Mouse (Mus musculus) lung, postnatal 36 days (tissue): ENCODE data around the gene Snx8.
"Not testable (repeated sequence)": the region's sequence is repeated elsewhere in the genome, so short reads cannot be mapped to it uniquely, and the experiment has no call there.

Source experiments
- DNase-seq: peaks from one replicate; pipeline ENCODE4 v3.0.0; 2022; ENCODE audit warnings: mixed read lengths

Gene Snx8

DNA sequence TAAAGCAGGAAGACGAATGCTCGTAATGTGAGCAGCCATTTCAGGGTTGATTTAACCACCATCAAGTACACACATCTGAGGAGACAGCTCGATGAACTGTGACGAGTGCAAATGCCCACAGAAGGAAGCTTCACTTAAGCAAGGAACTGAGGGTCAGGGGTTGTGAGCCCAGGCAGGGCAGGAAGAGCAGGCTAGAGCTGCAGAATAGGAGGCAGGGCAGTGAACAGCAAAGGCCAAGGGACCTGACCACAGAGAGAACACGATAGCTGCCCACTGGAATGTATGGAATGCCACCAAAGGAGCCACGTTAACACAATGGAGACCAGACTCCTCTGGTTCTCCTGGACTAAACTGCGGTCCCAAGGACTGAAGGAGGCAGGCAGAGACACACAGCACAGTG is 5.5 kb downstream of the Snx8 start:
- DNase-seq = peak; percentile 49

DNA sequence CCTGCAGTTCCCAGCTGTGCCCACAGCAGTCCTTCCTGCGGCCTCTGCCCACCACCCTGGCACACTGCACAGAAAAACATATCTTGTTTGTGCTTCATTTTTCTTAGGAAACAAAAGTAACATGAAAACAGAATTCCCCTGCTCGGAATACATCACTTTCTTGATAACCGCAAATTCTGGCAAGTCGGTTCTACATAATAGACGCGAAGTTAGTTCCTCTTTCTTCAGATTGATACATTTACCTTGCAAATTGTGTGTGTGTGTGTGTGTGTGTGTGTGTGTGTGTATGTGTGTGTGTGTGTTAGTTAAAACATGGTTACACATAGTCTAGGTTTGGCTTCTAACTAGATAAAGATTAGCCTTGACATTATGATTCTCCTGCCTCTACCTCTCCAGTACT is 6.4 kb downstream of the Snx8 start:
- peak; percentile 47 for DNase-seq

DNA sequence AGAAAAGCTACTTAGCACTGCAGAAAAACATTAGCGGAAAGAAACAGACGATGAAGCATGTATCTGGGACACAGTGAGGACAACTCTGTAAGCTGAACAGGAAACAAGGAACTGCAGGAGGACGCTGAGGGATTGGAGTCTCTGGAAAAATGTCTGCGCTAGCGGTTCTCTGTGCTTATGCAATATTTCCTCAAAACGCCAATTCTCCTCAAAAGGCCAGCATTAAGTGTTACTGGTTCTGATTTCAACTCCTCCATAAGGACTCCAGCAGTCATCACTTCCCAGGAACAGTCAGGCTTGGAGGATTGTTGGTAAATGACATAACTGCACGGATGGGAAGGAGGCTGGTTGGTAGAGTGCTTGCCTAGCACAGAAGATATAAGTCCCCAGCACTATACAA is 7.9 kb downstream of the Snx8 start:
- DNase-seq = peak; percentile 29

- peak; percentile 23 for DNase-seq
Observed at GRCm38 (mm10) chr5:140379299-140379698, 9.8 kb downstream of the Snx8 start.

DNA sequence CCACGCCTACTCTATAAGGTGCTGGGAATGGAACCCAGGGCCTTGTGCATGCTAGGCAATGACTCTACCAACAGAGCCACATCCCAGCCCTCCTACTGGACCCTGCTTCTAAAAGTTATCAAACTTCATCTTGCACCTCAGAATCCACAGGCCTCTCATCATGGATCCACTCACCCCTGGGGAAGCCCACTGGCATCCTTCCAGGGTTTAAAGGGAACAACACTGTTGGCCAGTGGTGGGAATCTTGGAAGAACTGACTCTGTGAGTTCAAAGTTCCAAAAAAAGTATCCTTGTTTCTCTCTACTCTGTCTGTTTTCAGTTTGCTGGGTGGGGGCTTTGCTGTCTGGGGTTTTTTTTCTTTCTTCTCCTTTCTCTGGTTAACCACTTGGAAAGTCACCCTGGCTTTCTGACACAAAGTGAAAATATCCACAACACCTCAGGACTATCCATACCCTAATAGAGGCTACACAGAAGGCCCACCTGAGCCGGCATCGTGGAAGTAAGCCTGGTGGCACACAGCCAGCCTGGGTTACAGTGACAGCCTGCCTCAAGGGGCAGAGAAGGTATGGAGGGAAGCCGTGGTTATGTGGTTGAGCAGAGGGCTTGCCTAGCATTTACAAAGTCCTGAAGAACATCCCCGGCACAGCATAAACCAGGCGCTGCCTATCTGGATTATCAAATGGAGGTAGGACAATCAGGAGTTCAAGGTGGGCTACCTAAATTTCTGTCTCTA is 10.8 kb downstream of the Snx8 start:
- DNase-seq = no peak

DNA sequence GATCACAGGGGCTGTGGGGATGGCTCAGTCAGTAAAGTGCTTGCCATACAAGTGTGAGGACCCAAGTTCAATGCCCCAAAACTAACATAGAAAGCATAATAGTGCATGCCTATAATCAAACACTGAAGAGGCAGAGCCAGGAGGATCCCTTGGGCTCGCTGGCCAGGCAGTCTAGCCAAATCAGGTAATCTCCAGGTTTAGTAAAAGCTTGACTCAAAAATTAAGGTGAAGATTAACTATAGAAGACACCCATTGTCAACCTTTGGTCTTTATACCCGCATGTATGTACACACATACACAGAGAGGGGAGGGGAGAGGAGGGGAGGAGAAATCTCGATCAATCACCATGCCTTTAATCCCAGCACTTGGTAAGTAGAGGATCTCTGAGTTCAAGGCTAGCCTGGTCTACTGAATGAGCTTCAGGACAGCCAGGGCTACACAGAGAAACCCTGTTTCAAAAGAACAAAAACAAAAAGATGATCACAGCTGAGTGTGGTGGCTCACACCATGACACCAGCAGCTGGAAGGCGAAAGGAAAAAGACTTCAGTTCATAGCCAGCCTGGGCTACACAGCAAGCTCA is 13.7 kb downstream of the Snx8 start:
- no peak for DNase-seq

- peak; percentile 43 for DNase-seq
Observed at GRCm38 (mm10) chr5:140374226-140374625, 14.8 kb downstream of the Snx8 start.

GRCm38 (mm10) chr5:140373711-140374110 is 15.4 kb downstream of the Snx8 start:
- no peak for DNase-seq

DNA sequence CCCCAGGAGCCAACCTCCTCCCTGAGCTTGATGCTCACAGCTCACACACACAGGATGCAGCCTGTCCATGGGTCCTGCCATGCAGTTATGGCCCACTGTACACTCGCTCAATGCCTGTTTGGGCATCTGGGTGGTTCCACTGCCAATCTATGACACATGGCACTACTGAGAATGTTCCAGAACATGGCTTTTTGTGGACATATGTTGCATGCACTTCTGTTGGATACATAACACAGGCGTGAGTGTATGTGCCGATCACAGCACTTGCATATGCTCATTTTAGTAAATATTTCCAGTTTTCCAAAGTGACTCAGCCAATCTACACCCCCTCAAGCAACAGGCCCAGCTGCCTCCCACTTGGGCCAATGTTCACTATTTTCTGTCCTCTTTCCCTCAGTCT is 17.4 kb downstream of the Snx8 start:
- DNase-seq = no peak

- DNase-seq = peak; percentile 64
Observed at GRCm38 (mm10) chr5:140370446-140371254, 18.4 kb downstream of the Snx8 start.

- DNase-seq = no peak
Observed at GRCm38 (mm10) chr5:140369466-140369865, 19.6 kb downstream of the Snx8 start.

DNA sequence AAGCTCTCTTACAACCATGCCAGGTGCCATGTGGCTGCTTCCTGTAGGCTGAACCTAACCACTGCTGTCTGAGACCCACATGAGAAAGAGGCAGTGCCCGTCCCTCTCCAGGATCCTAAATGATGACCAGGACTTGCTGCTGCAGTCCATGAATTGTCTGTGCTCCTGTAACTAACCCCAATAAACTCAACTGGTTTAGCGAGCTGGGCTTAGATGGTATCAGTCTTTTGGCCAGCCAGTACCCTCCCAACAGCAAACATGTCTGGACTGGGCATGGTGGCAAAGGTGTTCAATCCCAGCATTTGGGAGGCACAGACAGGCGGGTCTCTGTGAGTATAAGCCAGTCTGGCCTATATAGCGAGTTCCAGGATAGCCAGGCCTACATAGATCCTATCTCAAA is 20.1 kb downstream of the Snx8 start:
- DNase-seq = no peak

GRCm38 (mm10) chr5:140368126-140368525 is 20.9 kb downstream of the Snx8 start:
- DNase-seq = not testable (repeated sequence)

- DNase-seq = no peak
Observed at GRCm38 (mm10) chr5:140364415-140364814, 24.6 kb downstream of the Snx8 start.

- no peak for DNase-seq
Observed at GRCm38 (mm10) chr5:140359930-140360674, 29.0 kb downstream of the Snx8 start.

DNA sequence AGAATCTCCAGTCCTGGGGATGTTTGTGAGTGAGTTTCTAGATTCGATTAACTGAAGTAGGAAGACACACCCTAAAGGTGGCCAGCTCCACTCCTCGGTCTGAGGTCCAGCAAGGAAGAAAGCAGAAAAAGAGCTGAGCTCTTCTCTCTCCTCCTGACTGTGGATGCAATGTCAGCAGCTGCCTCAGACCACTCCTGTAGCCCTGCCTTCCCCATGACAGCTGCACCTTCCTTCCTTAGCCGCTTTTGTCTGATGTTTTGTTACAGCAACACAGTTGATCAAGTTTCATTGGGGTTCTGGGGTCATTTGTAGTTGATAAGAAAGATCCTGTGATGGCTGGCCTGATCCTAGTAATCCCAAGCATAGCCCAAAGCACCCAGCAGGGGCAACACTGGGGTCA is 31.6 kb downstream of the Snx8 start:
- DNase-seq = no peak

DNA sequence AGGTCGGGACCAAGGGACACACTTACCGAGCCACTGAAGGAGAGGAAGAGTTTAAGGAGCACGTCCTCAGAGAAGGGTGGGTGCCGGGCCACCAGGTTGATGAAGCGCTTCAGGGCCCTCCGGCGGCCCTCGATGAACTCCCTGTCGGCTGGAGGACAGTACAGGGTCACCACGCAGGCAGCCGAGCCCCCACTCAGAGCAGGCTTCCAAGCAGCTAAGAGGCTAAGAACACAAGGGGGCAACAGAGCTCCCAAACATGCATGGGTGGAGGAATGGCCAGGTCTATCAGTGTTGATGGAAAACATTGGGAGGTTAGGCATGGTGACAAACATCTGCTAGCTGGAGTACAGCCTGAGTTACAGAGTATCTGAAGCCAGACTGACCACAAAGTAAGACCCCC is 33.1 kb downstream of the Snx8 start:
- DNase-seq = no peak

DNA sequence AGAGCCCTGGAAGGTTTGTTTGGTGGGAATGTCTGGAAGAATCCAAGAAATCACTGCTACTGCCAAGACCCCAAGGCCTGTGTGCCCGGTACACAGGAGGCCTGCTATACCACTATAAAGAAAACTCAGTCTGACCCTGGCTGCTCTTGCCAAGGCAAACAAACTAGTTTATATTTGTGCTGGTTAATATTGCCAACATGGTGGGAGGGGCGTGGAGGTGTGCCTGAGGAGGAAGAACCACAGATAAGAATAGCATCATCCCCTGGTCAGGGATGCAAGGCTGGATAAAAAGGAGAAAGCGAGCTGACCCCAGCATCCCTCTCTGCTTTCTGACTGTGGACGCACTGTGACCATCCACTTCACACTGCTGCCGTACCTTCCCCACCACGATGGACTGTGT is 36.7 kb downstream of the Snx8 start:
- no peak for DNase-seq

DNA sequence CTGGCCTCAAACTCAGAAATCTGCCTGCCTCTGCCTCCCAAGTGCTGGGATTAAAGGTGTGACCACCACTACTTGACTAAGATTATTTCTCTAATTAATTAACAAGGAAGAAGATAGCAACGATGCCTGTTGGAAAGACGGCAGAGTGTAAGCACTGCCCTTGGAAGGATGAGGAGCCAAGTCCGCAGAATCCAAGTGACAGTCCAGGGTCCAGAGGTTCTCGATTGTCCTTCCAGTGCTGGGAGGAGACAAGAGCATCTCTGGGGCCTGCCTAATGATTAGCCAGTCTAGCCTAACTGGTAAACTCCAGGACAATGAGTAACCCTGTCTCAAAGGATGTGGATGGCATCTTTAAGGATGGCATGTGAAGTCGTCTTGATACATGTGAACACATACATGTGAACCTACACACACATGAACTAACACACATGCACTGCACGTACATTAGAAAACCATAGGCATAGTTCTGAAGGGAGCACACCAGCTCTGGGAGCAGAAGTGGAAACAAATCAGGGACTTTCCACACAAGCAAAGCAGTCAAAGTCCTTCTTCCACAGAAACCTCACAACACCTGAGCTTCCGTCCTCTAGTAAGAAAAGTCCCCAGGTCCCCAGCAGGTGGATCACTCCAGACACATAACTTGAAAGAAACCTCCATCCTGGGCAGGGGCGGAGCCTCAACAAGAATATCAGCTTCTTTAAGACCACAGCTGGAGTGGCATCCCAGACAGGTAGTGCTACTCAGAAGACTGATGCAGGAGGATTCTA is 38.1 kb downstream of the Snx8 start:
- no peak for DNase-seq

DNA sequence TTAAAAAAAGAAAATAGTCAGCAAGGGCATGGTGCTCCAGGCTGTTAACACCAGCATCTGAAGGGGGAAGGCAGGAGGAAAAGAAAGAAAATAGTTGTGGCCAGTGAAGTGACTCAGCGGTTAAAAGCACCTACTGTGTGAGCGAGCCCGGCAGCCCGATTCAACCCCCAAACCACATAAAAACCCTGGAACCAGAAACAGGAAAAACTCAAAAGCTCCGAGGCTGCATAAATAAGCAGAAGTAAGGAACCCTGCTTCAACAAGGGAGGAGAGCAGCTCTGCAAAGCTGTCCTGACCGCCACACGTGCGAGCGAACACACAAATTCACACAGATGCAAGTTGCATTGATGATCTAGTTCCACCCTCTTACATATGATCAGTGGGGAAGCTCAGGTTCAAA is 39.2 kb downstream of the Snx8 start:
- DNase-seq = no peak

DNA sequence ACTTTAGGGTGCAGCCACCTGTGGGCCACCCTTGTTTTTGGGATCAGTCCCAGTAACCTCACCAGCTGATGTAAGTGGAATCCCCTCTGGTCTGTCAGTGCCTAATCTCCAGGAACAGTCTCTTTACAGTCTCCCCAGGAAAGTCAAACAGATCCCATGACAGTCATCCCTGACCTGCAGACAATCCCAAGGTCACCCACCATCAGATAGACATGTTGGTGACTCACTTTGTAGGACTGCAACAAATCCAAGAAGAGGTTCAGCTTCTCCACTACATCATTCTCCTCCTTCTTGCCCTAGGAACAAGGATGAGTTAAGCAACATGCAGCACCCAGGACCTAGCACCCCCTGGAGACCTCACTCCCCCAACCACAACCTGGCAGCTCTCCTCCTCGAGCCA is 43.0 kb downstream of the Snx8 start:
- DNase-seq = no peak

- no peak for DNase-seq
Observed at GRCm38 (mm10) chr5:140345244-140345643, 43.8 kb downstream of the Snx8 start.

DNA sequence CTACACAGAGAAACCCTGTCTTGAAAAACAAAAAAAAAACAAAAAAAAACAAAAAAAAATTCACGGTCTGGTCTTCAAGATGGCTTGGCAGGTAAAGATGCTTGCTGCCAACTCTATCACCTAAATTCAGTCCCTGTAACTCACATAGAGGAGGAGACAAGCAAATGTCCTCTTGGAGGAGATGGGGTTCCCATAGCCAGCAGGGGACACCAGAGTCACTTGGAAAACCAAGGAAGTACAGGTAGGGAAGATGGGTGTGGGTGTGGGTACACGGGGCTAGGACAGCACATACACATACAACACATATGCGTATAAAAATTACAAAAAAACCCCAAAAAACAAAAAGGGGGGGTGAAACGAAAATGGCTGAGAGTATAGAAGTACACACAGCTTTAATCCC is 46.2 kb downstream of the Snx8 start:
- no peak for DNase-seq
